Mouse (Mus musculus): Measurements from ENCODE around the gene Phb2. TPM values are rescaled to one million over a fixed set of nuclear protein-coding genes. Genes with fewer than 3 reads are reported as not detected.

Phb2 gene
- polyA plus RNA-seq (2014; fragmentation: Nextera tagmentation; extraction: Ambion mirVana), result 343 and 353 TPM in 2 replicates

DNA sequence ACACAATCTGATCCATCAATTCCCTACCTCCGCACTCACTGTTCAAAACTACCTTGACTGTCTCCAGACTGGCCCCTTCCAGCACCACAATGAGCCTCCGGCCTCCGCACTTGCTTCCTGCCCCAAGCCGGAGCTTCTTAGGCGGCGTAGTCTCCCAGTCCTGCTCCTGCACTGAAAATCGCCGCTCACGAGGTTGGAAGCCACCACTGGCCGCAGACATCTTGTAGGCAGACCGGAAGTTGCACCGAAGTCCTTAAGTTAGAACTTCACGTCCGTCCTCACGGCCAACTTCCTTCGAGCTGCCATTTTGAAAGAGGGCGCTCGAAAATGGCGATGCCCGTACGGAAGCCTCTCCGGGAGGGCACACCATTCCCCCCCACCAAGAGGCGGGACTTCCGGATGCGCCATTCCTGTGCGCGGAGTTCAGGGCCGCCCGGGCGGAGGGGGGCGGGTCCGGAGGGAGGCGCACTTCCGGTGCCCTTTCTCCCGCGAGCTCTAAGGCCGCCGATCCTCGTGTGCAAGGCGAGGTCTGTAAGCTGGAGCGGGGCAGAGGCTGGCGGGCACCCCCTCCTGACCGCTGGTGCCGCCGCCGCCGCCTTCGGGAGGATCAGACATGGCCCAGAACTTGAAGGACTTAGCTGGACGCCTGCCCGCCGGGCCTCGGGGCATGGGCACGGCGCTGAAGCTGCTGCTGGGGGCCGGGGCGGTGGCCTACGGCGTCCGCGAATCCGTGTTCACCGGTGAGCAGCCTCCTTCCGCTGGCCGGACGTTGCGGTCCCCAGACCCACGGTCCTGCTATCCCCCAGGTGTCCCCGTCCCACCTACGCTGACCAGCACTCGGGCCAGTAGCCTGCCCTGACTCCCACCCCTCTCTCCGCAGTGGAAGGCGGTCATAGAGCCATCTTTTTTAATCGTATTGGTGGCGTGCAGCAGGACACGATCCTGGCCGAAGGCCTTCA is at the start of gene Phb2, which contains the start of gene Emg1:
Gene Phb2 (plus strand): TSS at position 513 of the 959 bp plus-strand sequence.
Gene Emg1 (minus strand): TSS at position 355 of the 959 bp plus-strand sequence.
- ATAC-seq (ENCODE audit: low FRiP score), result peak; percentile 97
- no peaks in the 10 kb centered on the region for H3K27me3 ChIP-seq (ENCODE audit: control insufficient read depth, insufficient read depth, low read length)
- peak within 1 kb of the TSS; percentile 53; the same call in 1 of the 2 replicates for H3K27ac ChIP-seq (ENCODE audit: low read depth, low read length)
- peak within 1 kb of the TSS; percentile 98 for H3K4me2 ChIP-seq
- WGBS, result under 1% methylated on average over 76 of the region's 76 CpGs
- H3K36me3 ChIP-seq (ENCODE audit: control insufficient read depth, insufficient read depth, low read length), result peaks cover 4% of the 10 kb centered on the region; the same call in 1 of the 2 replicates
- DNase-seq (ENCODE audit: low spot score, missing footprints), result peak; percentile 100
- peak within 1 kb of the TSS; percentile 91 for H3K4me3 ChIP-seq (ENCODE audit: low read depth, low read length)
- H3K9ac ChIP-seq (ENCODE audit: low read length), result peak within 1 kb of the TSS; percentile 91
- H3K4me1 ChIP-seq (ENCODE audit: control insufficient read depth, insufficient read depth, low read length), result peaks cover 16% of the 10 kb centered on the region
- no peaks in the 10 kb centered on the region for H3K9me3 ChIP-seq (ENCODE audit: control insufficient read depth, low read length)

DNA sequence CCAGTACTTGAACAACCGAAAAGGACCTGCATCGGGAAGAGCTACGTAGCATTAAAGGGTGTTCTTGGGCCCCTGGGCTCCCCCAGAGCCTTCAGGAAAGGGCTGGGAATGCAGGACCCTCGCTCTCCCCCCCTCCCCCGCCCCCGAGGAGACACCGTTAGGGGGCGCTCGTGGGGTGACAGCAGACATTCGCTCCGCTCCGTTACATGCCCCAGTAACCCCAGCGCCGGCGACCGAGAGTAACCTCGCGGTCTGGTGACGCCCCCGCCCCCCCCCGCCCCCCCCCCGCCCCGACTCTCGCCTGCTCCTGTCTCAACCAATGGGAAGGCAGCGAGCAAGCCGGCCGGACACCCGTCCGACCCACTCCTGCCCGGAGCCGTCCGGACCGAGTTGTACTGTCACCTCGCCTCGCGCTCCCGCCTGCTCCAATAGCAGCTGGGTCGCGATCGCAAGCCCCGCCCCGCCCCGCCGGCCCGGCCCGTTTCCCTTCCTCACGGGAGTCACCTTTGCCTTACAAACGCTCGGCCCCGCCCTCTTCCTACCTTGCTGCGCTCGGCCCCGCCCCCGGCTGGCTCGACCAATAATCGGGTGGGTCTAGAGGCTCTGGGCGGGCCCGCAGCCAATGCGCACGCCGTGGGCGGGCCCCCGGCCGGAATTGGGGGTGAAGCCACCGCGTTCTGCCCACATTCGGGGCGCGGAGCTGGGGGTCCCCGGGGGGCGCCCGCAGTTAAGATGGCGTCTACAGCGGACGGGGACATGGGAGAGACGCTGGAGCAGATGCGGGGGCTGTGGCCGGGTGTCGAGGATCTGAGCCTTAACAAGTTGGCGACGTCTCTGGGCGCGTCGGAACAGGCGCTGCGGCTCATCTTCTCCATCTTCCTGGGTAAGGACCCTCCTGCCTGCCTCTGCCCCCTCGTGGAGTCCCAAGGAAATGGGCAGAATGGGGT is 49.4 kb upstream of the Phb2 start, which contains the start of gene Lpcat3:
Gene Lpcat3 (plus strand): TSS at position 551 of the 947 bp plus-strand sequence.
- peak; percentile 99 for DNase-seq (ENCODE audit: low spot score, missing footprints)
- Histone ChIP-seq H3K36me3 (ENCODE audit: control insufficient read depth, insufficient read depth, low read length) (no peaks in the 10 kb centered on the region), H3K4me3 (ENCODE audit: low read depth, low read length) (peak within 1 kb of the TSS; percentile 67), H3K27me3 (ENCODE audit: control insufficient read depth, insufficient read depth, low read length) (no peaks in the 10 kb centered on the region), H3K4me1 (ENCODE audit: control insufficient read depth, insufficient read depth, low read length) (no peaks in the 10 kb centered on the region; the same call in 1 of the 2 replicates), H3K9ac (ENCODE audit: low read length) (peak within 1 kb of the TSS; percentile 67), H3K4me2 (peak within 1 kb of the TSS; percentile 70), H3K9me3 (ENCODE audit: control insufficient read depth, low read length) (no peaks in the 10 kb centered on the region), H3K27ac (ENCODE audit: low read depth, low read length) (peak within 1 kb of the TSS; percentile 51; the same call in 1 of the 2 replicates)
- WGBS, result under 1% methylated on average over 62 of the region's 87 CpGs
- peak; percentile 97 for ATAC-seq (ENCODE audit: low FRiP score)

DNA sequence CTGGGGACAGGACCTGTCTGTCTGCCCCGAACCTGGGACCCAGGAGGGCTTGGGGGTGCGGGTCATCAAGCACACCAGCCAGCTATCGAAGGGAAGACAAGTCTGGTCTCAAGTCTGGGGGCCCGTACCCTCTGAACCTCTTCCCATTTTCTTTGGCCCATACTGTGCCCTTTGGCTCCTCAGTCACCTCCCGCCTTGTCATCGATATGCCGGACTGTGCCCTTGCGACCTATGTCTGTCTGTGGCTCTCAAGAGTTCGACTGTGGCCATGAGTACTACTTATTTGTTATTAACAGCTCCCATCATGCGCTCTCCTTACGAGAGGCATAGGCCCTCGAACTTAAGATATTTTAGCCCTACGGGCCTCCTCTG is 48.7 kb upstream of the Phb2 start:
- Histone ChIP-seq H3K4me3 (ENCODE audit: low read depth, low read length) (peak overlapping the region; percentile 67), H3K9me3 (ENCODE audit: control insufficient read depth, low read length) (no peaks in the 10 kb centered on the region), H3K4me2 (peak overlapping the region; percentile 70), H3K27me3 (ENCODE audit: control insufficient read depth, insufficient read depth, low read length) (no peaks in the 10 kb centered on the region), H3K9ac (ENCODE audit: low read length) (peak overlapping the region; percentile 67), H3K4me1 (ENCODE audit: control insufficient read depth, insufficient read depth, low read length) (no peaks in the 10 kb centered on the region; the same call in 1 of the 2 replicates), H3K27ac (ENCODE audit: low read depth, low read length) (no peak overlapping the region), H3K36me3 (ENCODE audit: control insufficient read depth, insufficient read depth, low read length) (no peaks in the 10 kb centered on the region)
- ATAC-seq (ENCODE audit: low FRiP score) (no peak), DNase-seq (ENCODE audit: low spot score, missing footprints) (no peak)
- WGBS, result 22% methylated on average over 13 of the region's 13 CpGs

DNA sequence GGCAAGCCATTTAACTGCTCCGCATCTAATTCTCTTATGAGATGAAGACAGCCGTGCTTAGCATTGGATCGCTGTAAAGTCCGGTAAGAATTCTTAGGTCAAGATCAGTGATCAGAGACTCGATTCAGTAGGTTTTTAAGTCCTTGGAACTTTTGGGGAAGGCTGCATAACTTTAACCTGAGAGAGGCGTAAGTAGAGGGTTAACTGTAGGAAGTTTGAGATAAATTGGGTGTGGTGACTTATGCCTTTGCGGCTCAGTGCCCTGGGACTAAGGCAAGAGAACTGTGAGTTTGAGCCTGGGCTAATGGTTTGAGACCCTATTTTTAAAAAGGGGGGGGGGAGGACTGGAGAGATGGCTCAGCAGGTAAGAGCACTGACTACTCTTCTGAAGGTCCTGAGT is 47.9 kb upstream of the Phb2 start:
- no peak overlapping the region for H3K4me3 ChIP-seq (ENCODE audit: low read depth, low read length)
- H3K36me3 ChIP-seq (ENCODE audit: control insufficient read depth, insufficient read depth, low read length), result no peaks in the 10 kb centered on the region
- no peak overlapping the region for H3K27ac ChIP-seq (ENCODE audit: low read depth, low read length)
- H3K9ac ChIP-seq (ENCODE audit: low read length), result no peak overlapping the region
- no peaks in the 10 kb centered on the region for H3K27me3 ChIP-seq (ENCODE audit: control insufficient read depth, insufficient read depth, low read length)
- DNase-seq (ENCODE audit: low spot score, missing footprints) (peak; percentile 82), ATAC-seq (ENCODE audit: low FRiP score) (no peak)
- no peaks in the 10 kb centered on the region; the same call in 1 of the 2 replicates for H3K4me1 ChIP-seq (ENCODE audit: control insufficient read depth, insufficient read depth, low read length)
- WGBS, result 89% methylated on average over 7 of the region's 7 CpGs
- no peaks in the 10 kb centered on the region for H3K9me3 ChIP-seq (ENCODE audit: control insufficient read depth, low read length)
- H3K4me2 ChIP-seq, result no peak overlapping the region

GRCm38 (mm10) chr6:124665011-124665410 is 47.1 kb upstream of the Phb2 start:
- H3K27ac ChIP-seq (ENCODE audit: low read depth, low read length), result no peak overlapping the region
- no peak overlapping the region for H3K4me3 ChIP-seq (ENCODE audit: low read depth, low read length)
- no peak overlapping the region for H3K4me2 ChIP-seq
- no peak overlapping the region for H3K9ac ChIP-seq (ENCODE audit: low read length)
- WGBS, result 96% methylated on average over 10 of the region's 10 CpGs
- H3K9me3 ChIP-seq (ENCODE audit: control insufficient read depth, low read length), result no peaks in the 10 kb centered on the region
- no peaks in the 10 kb centered on the region for H3K36me3 ChIP-seq (ENCODE audit: control insufficient read depth, insufficient read depth, low read length)
- DNase-seq (ENCODE audit: low spot score, missing footprints), result no peak
- H3K27me3 ChIP-seq (ENCODE audit: control insufficient read depth, insufficient read depth, low read length), result no peaks in the 10 kb centered on the region
- ATAC-seq (ENCODE audit: low FRiP score), result no peak
- no peaks in the 10 kb centered on the region; the same call in 1 of the 2 replicates for H3K4me1 ChIP-seq (ENCODE audit: control insufficient read depth, insufficient read depth, low read length)

DNA sequence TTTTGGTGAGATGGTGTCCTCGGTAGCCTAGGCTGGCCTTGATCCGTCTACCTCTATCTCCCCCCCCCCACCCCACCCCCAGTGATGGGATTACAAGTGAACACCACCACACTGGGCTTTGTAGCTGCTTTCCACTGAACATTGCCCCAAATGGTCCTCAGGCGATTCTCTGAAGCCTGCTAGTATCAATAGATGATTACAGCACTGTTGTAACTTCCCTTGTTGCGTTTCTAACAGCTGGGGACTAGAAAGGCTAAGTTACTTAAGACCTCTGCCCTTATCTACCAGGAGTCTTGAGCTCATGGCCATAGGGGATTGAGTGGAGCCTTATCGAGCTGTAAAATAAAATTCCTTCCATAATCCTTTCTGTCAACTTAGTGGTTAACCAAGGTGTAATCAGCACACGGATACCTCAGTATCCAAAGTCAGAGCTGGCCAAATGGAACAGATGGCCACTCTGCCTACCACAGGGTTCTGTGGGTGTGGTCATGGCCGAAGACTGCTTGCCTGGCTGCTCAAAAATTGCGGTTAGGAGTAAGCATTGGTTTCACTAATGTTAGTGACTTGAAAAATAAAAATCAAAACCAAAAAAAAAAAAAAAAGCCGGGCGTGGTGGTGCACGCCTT is 42.8 kb upstream of the Phb2 start:
- Histone ChIP-seq H3K9me3 (ENCODE audit: control insufficient read depth, low read length) (no peaks in the 10 kb centered on the region), H3K4me3 (ENCODE audit: low read depth, low read length) (no peak overlapping the region), H3K4me2 (no peak overlapping the region), H3K4me1 (ENCODE audit: control insufficient read depth, insufficient read depth, low read length) (no peaks in the 10 kb centered on the region), H3K27me3 (ENCODE audit: control insufficient read depth, insufficient read depth, low read length) (no peaks in the 10 kb centered on the region), H3K9ac (ENCODE audit: low read length) (no peak overlapping the region), H3K27ac (ENCODE audit: low read depth, low read length) (no peak overlapping the region), H3K36me3 (ENCODE audit: control insufficient read depth, insufficient read depth, low read length) (no peaks in the 10 kb centered on the region)
- DNase-seq (ENCODE audit: low spot score, missing footprints) (no peak), ATAC-seq (ENCODE audit: low FRiP score) (no peak)
- 90% methylated on average over 11 of the region's 11 CpGs for WGBS

- no peak for DNase-seq (ENCODE audit: low spot score, missing footprints)
- Histone ChIP-seq H3K4me2 (no peak overlapping the region), H3K27ac (ENCODE audit: low read depth, low read length) (no peak overlapping the region), H3K27me3 (ENCODE audit: control insufficient read depth, insufficient read depth, low read length) (no peaks in the 10 kb centered on the region), H3K36me3 (ENCODE audit: control insufficient read depth, insufficient read depth, low read length) (no peaks in the 10 kb centered on the region), H3K9ac (ENCODE audit: low read length) (no peak overlapping the region), H3K4me3 (ENCODE audit: low read depth, low read length) (no peak overlapping the region), H3K9me3 (ENCODE audit: control insufficient read depth, low read length) (no peaks in the 10 kb centered on the region), H3K4me1 (ENCODE audit: control insufficient read depth, insufficient read depth, low read length) (no peaks in the 10 kb centered on the region)
- no peak for ATAC-seq (ENCODE audit: low FRiP score)
- WGBS, result 92% methylated on average over 7 of the region's 7 CpGs
Measured at GRCm38 (mm10) chr6:124670281-124670900, 41.7 kb upstream of the Phb2 start.

- H3K36me3 ChIP-seq (ENCODE audit: control insufficient read depth, insufficient read depth, low read length), result no peaks in the 10 kb centered on the region
- no peak overlapping the region for H3K4me2 ChIP-seq
- 74% methylated on average over 6 of the region's 6 CpGs for WGBS
- H3K27me3 ChIP-seq (ENCODE audit: control insufficient read depth, insufficient read depth, low read length), result no peaks in the 10 kb centered on the region
- H3K4me3 ChIP-seq (ENCODE audit: low read depth, low read length), result no peak overlapping the region
- H3K4me1 ChIP-seq (ENCODE audit: control insufficient read depth, insufficient read depth, low read length), result no peaks in the 10 kb centered on the region
- H3K9me3 ChIP-seq (ENCODE audit: control insufficient read depth, low read length), result no peaks in the 10 kb centered on the region
- H3K27ac ChIP-seq (ENCODE audit: low read depth, low read length), result no peak overlapping the region
- ATAC-seq (ENCODE audit: low FRiP score), result no peak
- no peak overlapping the region for H3K9ac ChIP-seq (ENCODE audit: low read length)
- no peak for DNase-seq (ENCODE audit: low spot score, missing footprints)
Measured at GRCm38 (mm10) chr6:124672100-124672499, 40.0 kb upstream of the Phb2 start.

Measured in midbrain, embryonic 11.5 days (tissue).